Mouse (Mus musculus) lung, adult 2 months (tissue): Measurements from ENCODE around the gene Zfp709. TPM values are rescaled to one million over a fixed set of nuclear protein-coding genes. Genes with fewer than 3 reads are reported as not detected.
"Not testable (repeated sequence)": the region's sequence is repeated elsewhere in the genome, so short reads cannot be mapped to it uniquely, and the experiment has no call there.

Source experiments
- DNase-seq: peaks from one replicate; pipeline ENCODE4 v3.0.0; 2022
- H3K4me1 ChIP-seq: fragments of 200-500 bp; 2 replicates; pipeline ENCODE4 v1.6.1; 2011; ENCODE audit warnings: low read length; ENCODE audit not compliant: control insufficient read depth, insufficient read depth
- H3K4me3 ChIP-seq: fragments of 200-500 bp; replicated peaks from 2 replicates; pipeline ENCODE3; 2011; ENCODE audit warnings: low read depth, mild to moderate bottlenecking, control low read depth, low read length; ENCODE audit errors: extremely low read depth
- CTCF ChIP-seq: fragments of 200-500 bp; IDR thresholded peaks from 2 replicates; pipeline ENCODE4 v1.5.1; 2011; ENCODE audit warnings: mild to moderate bottlenecking, low read length, control low read depth; ENCODE audit not compliant: insufficient read depth
- POLR2A ChIP-seq: fragments of 200-500 bp; IDR thresholded peaks from 2 replicates; pipeline ENCODE4 v1.6.1; 2011; ENCODE audit warnings: low read depth, mild to moderate bottlenecking, control low read depth, low read length, borderline replicate concordance; ENCODE audit errors: extremely low read depth
- WGBS: fragments of 180-500 bp; shearing (Covaris S2); methylation state at CpG from one replicate; pipeline ENCODE4 v1.1.7; 2018; 5-methylcytosine and 5-hydroxymethylcytosine counted together
- polyA plus RNA-seq: library from polyadenylated mRNA; depleted of rRNA; stranded (reverse); fragments of >200 nt; gene quantifications from 2 replicates; pipeline ENCODE4 v1.2.3, GENCODE M21; 2012

Gene Zfp709
- polyA plus RNA-seq, 1 experiment = 0.50 TPM

- TF ChIP-seq POLR2A (no peak), CTCF (no peak)
- WGBS = 97% methylated on average over 1 of the region's 1 CpGs
- H3K4me1 ChIP-seq = no peaks in the 10 kb centered on the region
- DNase-seq = no peak
- H3K4me3 ChIP-seq = no peak overlapping the region
Measured at GRCm38 (mm10) chr8:71906809-71907208, 25.0 kb downstream of the Zfp709 start.

- DNase-seq = no peak
- Histone ChIP-seq H3K4me3 (no peak overlapping the region), H3K4me1 (no peaks in the 10 kb centered on the region)
- 96% methylated on average over 5 of the region's 5 CpGs for WGBS
- TF ChIP-seq CTCF (no peak), POLR2A (no peak)
Measured at GRCm38 (mm10) chr8:71907798-71908257, 26.0 kb downstream of the Zfp709 start.

- peak; percentile 92 for DNase-seq
- no peaks in the 10 kb centered on the region for H3K4me1 ChIP-seq
- TF ChIP-seq POLR2A = peak; percentile 52; the same call in 1 of the 2 replicates
- TF ChIP-seq CTCF = peak; percentile 36
- H3K4me3 ChIP-seq = peak within 1 kb of the TSS; percentile 91
- WGBS = 4% methylated on average over 47 of the region's 47 CpGs
Measured at GRCm38 (mm10) chr8:71908309-71909261, 26.8 kb downstream of the Zfp709 start, which contains the start of the genes Zfp882 and Zfp617. Gene Zfp882 (plus strand): TSS chr8:71908608. Gene Zfp617 (plus strand): TSS chr8:71908635.

GRCm38 (mm10) chr8:71912286-71912685 lies 30.5 kb downstream of the Zfp709 start:
- no peak for DNase-seq
- Histone ChIP-seq H3K4me3 (no peak overlapping the region), H3K4me1 (no peaks in the 10 kb centered on the region)
- WGBS = 93% methylated on average over 2 of the region's 2 CpGs
- TF ChIP-seq CTCF (no peak), POLR2A (no peak)

GRCm38 (mm10) chr8:71922567-71923401 lies 41.0 kb downstream of the Zfp709 start:
- no peaks in the 10 kb centered on the region; the same call in none of the 2 replicates for H3K4me1 ChIP-seq
- under 1% methylated on average over 57 of the region's 57 CpGs for WGBS
- TF ChIP-seq POLR2A (peak; percentile 73; the same call in 1 of the 2 replicates), CTCF (no peak)
- DNase-seq = peak; percentile 92
- peak overlapping the region; percentile 91 for H3K4me3 ChIP-seq

GRCm38 (mm10) chr8:71925791-71926190 lies 44.0 kb downstream of the Zfp709 start:
- TF ChIP-seq POLR2A (no peak), CTCF (no peak)
- 98% methylated on average over 5 of the region's 5 CpGs for WGBS

GRCm38 (mm10) chr8:71926551-71926950 lies 44.7 kb downstream of the Zfp709 start:
- TF ChIP-seq CTCF (no peak), POLR2A (no peak)
- Histone ChIP-seq H3K4me1 (no peaks in the 10 kb centered on the region; the same call in none of the 2 replicates), H3K4me3 (no peak overlapping the region)
- WGBS = 74% methylated on average over 3 of the region's 3 CpGs
- DNase-seq = no peak

More at GRCm38 (mm10) chr8:71925791-71926190, 44.0 kb downstream of the Zfp709 start:
- DNase-seq = no peak
- no peak overlapping the region for H3K4me3 ChIP-seq
- no peaks in the 10 kb centered on the region; the same call in none of the 2 replicates for H3K4me1 ChIP-seq

- no peaks in the 10 kb centered on the region; the same call in 1 of the 2 replicates for H3K4me1 ChIP-seq
- no peak for DNase-seq
- TF ChIP-seq POLR2A (no peak), CTCF (no peak)
- no peak overlapping the region for H3K4me3 ChIP-seq
Measured at GRCm38 (mm10) chr8:71927779-71928178, 46.0 kb downstream of the Zfp709 start.

- WGBS = 76% methylated on average over 2 of the region's 2 CpGs
- H3K4me1 ChIP-seq, DNase-seq, H3K4me3 ChIP-seq: not testable (repeated sequence)
Measured at GRCm38 (mm10) chr8:71938037-71938436, 56.2 kb downstream of the Zfp709 start.
